Mouse (Mus musculus) G1E (cell line): ENCODE results near the gene Haghl. TPM values are rescaled to one million over a fixed set of nuclear protein-coding genes. Genes with fewer than 3 reads are reported as not detected.

Experiments used
- ATAC-seq: 2 replicates; pipeline ENCODE4 v1.8.0; 2016; ENCODE audit warnings: mild to moderate bottlenecking; ENCODE audit not compliant: insufficient number of reproducible peaks, poor library complexity, low FRiP score, severe bottlenecking; ENCODE audit errors: extremely low read depth
- DNase-seq: peaks from one replicate; pipeline ENCODE4 v3.0.0; 2012; ENCODE audit warnings: low spot score
- H3K27me3 ChIP-seq: 2 replicates; pipeline ENCODE4 v1.6.1; 2012; ENCODE audit warnings: mild to moderate bottlenecking, low read length, inconsistent platforms; ENCODE audit not compliant: insufficient read depth
- H3K36me3 ChIP-seq: replicated peaks from 2 replicates; pipeline ENCODE3; 2012; ENCODE audit warnings: mild to moderate bottlenecking, inconsistent platforms
- H3K4me1 ChIP-seq: 2 replicates; pipeline ENCODE4 v1.6.1; 2012; ENCODE audit warnings: low read depth, low read length, inconsistent platforms, mixed read lengths; ENCODE audit not compliant: insufficient read depth
- H3K4me3 ChIP-seq: 2 replicates; pipeline ENCODE4 v1.5.1; 2012; ENCODE audit warnings: low read depth, mild to moderate bottlenecking, inconsistent platforms, low read length, moderate library complexity, mixed read lengths
- H3K9me3 ChIP-seq: replicated peaks from 2 replicates; pipeline ENCODE4 v1.6.1; 2012; ENCODE audit warnings: inconsistent platforms
- CTCF ChIP-seq: IDR thresholded peaks from 2 replicates; pipeline ENCODE4 v1.5.1; 2012; ENCODE audit warnings: low read depth, low read length, inconsistent platforms, mixed read lengths
- GATA1 ChIP-seq: IDR thresholded peaks from 2 replicates; pipeline ENCODE4 v1.6.1; 2012; ENCODE audit warnings: borderline replicate concordance, low read length, inconsistent platforms, mixed read lengths
- GATA2 ChIP-seq: IDR thresholded peaks from 2 replicates; pipeline ENCODE4 v1.6.1; 2012; ENCODE audit warnings: low read depth, low read length, inconsistent platforms, borderline replicate concordance
- POLR2AphosphoS5 ChIP-seq: IDR thresholded peaks from 2 replicates; pipeline ENCODE4 v1.6.1; 2012; ENCODE audit warnings: low read depth, low read length, inconsistent platforms; ENCODE audit not compliant: insufficient replicate concordance
- TAL1 ChIP-seq: conservative IDR thresholded peaks from 2 replicates; pipeline ENCODE4 v1.6.1; 2012; ENCODE audit warnings: low read depth, low read length, inconsistent platforms, mixed read lengths
- polyA plus RNA-seq: library from polyadenylated mRNA; stranded (reverse); fragments of >175 nt; gene quantifications from 2 replicates; pipeline ENCODE4 v1.2.3, GENCODE M21; 2012
- total RNA-seq, 2 experiments: library from RNA; stranded (forward) in 1 of 2; stranded (reverse) in 1 of 2; fragments of 200-1000 nt in 1 of 2; fragments of >200 nt in 1 of 2; fragmentation: Nextera tagmentation in 1 of 2; gene quantifications; 2 replicates each; pipeline ENCODE4 v1.2.3; 2014 to 2017

Gene Haghl
- total and polyA plus RNA-seq, 3 experiments = 11.7 to 17.1 (median 15.5) TPM

DNA sequence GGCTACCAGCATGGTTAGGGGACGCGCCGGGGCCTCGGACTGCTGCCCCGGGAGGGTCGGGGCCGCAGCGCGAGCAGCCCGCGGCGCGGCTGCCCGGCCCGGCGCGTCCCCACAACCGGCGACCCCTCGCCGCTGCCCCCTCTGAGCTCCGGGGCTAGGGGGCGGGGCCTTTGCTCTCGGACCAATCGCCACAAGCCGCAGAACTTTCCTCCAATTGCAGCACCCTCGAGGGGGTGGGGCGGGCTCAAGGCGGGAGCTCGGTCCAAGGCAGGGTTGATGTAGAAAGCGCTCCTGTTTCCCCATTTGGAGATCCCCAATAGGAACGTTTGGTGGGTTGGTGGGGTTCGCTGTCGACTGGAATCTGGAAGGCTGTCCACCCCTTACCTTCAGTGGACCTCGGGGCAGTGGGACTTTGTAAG, 11.5 kb upstream of the Haghl start, which contains the start of gene Metrn:
TSS of gene Metrn (minus strand) at position 186 of the 419 bp plus-strand sequence.
- Histone ChIP-seq H3K36me3 (peaks cover 32% of the 10 kb centered on the region), H3K4me3 (peak within 1 kb of the TSS; percentile 89), H3K4me1 (peaks cover 58% of the 10 kb centered on the region), H3K9me3 (no peaks in the 10 kb centered on the region), H3K27me3 (no peaks in the 10 kb centered on the region)
- DNase-seq (peak; percentile 98), ATAC-seq (peak; percentile 83)
- TF ChIP-seq GATA2 (no peak), TAL1 (no peak), GATA1 (no peak), CTCF (no peak), POLR2AphosphoS5 (no peak)

- no peaks in the 10 kb centered on the region for H3K9me3 ChIP-seq
- TF ChIP-seq GATA2 = no peak
- TF ChIP-seq GATA1 = no peak
- no peak for TF ChIP-seq CTCF
- no peak for TF ChIP-seq POLR2AphosphoS5
- TF ChIP-seq TAL1 = no peak
- peaks cover 61% of the 10 kb centered on the region for H3K4me1 ChIP-seq
- H3K4me3 ChIP-seq = peak overlapping the region; percentile 89
- peak; percentile 32 for DNase-seq
- no peak for ATAC-seq
- peaks cover 34% of the 10 kb centered on the region for H3K36me3 ChIP-seq
- no peaks in the 10 kb centered on the region for H3K27me3 ChIP-seq
Measured at GRCm38 (mm10) chr17:25796211-25796771, 10.8 kb upstream of the Haghl start.

GRCm38 (mm10) chr17:25795609-25796092, 10.2 kb upstream of the Haghl start, which contains the start of gene AC134908.4:
AC134908.4 (minus strand) TSS chr17:25795659.
- Histone ChIP-seq H3K9me3 (no peaks in the 10 kb centered on the region), H3K4me1 (peaks cover 64% of the 10 kb centered on the region), H3K36me3 (peaks cover 39% of the 10 kb centered on the region), H3K4me3 (peak within 1 kb of the TSS; percentile 89), H3K27me3 (no peaks in the 10 kb centered on the region)
- ATAC-seq (no peak), DNase-seq (no peak)
- no peak for TF ChIP-seq CTCF
- no peak for TF ChIP-seq GATA2
- no peak for TF ChIP-seq GATA1
- no peak for TF ChIP-seq TAL1
- no peak for TF ChIP-seq POLR2AphosphoS5

GRCm38 (mm10) chr17:25794998-25795397, 9.5 kb upstream of the Haghl start:
- H3K4me1 ChIP-seq = peaks cover 63% of the 10 kb centered on the region
- ATAC-seq = no peak

DNA sequence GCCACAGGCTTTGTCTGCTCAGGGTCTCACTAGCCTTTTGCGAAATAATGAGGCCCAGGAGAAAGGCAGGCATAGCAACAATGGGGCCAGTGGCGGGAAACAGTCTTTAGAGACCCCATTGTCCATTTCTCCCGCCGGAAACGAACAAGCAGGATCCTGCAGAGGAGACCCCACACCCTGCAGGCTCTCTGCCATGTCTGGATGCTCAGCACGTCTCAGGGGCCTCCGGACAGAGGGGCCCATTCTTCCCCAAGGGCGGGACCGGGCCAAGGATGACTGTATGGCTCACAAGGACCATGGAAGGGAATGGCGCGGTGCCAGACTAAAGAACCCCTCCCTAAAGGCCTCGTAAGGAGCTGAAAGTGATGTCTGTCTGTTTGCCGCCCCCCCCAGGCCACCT, 8.7 kb upstream of the Haghl start:
- no peak overlapping the region for H3K4me3 ChIP-seq
- H3K36me3 ChIP-seq = peaks cover 54% of the 10 kb centered on the region
- ATAC-seq = no peak
- H3K27me3 ChIP-seq = no peaks in the 10 kb centered on the region
- H3K4me1 ChIP-seq = peaks cover 63% of the 10 kb centered on the region
- DNase-seq = no peak
- no peaks in the 10 kb centered on the region for H3K9me3 ChIP-seq
- TF ChIP-seq TAL1 (no peak), GATA1 (no peak), GATA2 (no peak), CTCF (no peak), POLR2AphosphoS5 (no peak)

More at GRCm38 (mm10) chr17:25794998-25795397, 9.5 kb upstream of the Haghl start:
- Histone ChIP-seq H3K9me3 (no peaks in the 10 kb centered on the region), H3K36me3 (peaks cover 46% of the 10 kb centered on the region), H3K4me3 (peak overlapping the region; percentile 25; the same call in 1 of the 2 replicates), H3K27me3 (no peaks in the 10 kb centered on the region)
- DNase-seq = no peak
- no peak for TF ChIP-seq POLR2AphosphoS5
- TF ChIP-seq TAL1 = no peak
- no peak for TF ChIP-seq GATA1
- TF ChIP-seq CTCF = no peak
- no peak for TF ChIP-seq GATA2

DNA sequence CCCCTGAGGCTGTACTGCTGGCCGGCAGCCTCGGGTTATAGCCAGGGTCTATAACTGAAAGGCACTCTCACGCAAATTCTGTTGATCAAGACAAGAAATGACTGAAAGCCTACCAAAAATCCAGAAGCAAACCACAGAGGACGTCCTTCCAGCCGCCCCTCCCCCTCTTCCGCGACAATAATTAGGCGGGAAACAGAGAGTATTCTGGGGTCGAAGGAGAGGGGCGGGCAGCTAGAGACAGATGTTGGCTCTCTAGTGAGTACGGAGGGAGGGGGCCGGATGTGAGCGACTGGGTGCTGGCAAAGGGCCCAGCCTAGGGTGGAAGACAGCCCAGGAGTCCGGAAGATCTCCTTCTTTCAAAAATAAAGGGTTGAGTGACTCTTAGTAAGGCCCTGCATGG, 7.1 kb upstream of the Haghl start, which contains the start of gene Fam173a:
TSS of gene Fam173a (minus strand) at position 287 of the 400 bp plus-strand sequence.
- Histone ChIP-seq H3K4me1 (peaks cover 65% of the 10 kb centered on the region), H3K36me3 (peaks cover 69% of the 10 kb centered on the region), H3K9me3 (no peaks in the 10 kb centered on the region), H3K4me3 (peak within 1 kb of the TSS; percentile 80), H3K27me3 (no peaks in the 10 kb centered on the region)
- TF ChIP-seq CTCF (no peak), GATA2 (no peak), POLR2AphosphoS5 (no peak), TAL1 (no peak), GATA1 (no peak)
- peak; percentile 87 for DNase-seq
- ATAC-seq = 0 out of 2 replicates have a peak, but pooled peaks have one; percentile 42
